Mouse (Mus musculus): Measurements from ENCODE around the gene Cabin1. TPM values are rescaled to one million over a fixed set of nuclear protein-coding genes. Genes with fewer than 3 reads are reported as not detected.

Cabin1 gene
- polyA plus RNA-seq, 2 experiments: 32.3 to 42.6 TPM

DNA sequence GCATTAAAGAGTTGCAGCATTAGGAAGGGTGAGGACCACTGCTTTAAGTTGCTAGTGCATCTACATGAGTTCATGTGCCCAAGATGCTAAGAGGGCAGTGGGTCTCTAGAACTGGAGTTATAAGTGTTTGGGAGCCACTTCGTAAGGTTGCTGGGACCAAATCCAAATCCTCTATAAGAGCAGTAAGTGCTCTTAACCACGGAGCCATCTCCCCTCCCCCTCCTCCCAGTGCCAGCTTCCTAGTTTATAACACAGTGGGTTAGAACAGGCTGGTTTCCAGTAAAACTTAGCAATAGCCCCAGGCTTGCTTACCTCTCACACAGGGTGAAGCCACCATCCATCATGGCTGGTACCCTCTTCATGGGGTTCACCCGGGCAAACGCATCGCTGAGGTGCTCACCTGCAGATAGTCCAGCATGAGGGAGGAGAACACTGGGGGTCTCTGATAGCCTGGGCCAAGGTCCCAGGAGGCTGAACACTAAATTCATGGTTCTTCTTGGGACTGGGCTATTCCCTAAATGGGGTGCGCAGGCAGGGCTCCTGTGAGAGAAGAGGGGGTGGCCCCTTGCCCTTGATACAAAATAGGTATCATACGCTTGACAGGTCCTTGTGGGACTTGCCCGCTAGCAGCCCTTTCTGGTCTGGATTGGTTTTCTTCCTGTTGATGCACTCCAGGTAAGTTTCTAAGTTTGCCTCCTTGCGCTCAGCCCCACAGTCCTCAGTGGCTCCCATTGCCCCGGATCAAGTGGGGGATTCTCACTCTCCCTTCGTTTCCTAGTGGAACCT, 32.8 kb upstream of the Cabin1 start:
- Histone ChIP-seq H3K4me1 (ENCODE audit: control insufficient read depth, insufficient read depth, low read length) (peaks cover 7% of the 10 kb centered on the region), H3K27me3 (ENCODE audit: control insufficient read depth, insufficient read depth, low read length) (no peaks in the 10 kb centered on the region), H3K4me2 (replicated peaks; ENCODE audit: low read depth, low read length, severe bottlenecking) (peak overlapping the region; percentile 65), H3K4me3 (replicated peaks; ENCODE audit: low read length) (peak overlapping the region; percentile 43), H3K9ac (ENCODE audit: low read depth, low read length, severe bottlenecking) (peak overlapping the region; percentile 46; the same call in 1 of the 2 replicates), H3K9me3 (ENCODE audit: control insufficient read depth, low read length) (no peaks in the 10 kb centered on the region), H3K27ac (replicated peaks; ENCODE audit: low read depth, low read length) (no peak overlapping the region), H3K36me3 (ENCODE audit: control insufficient read depth, insufficient read depth, low read length) (no peaks in the 10 kb centered on the region)
- 41% methylated on average over 11 of the region's 11 CpGs for WGBS
- no peak for TF ChIP-seq POLR2A (IDR thresholded peaks at IDR 0.05; ENCODE audit: borderline replicate concordance, extremely low read depth, insufficient read depth, insufficient read length)
- no peak for DNase-seq (ENCODE audit: low spot score)
- no peak for ATAC-seq (ENCODE audit: low FRiP score, low read depth)

DNA sequence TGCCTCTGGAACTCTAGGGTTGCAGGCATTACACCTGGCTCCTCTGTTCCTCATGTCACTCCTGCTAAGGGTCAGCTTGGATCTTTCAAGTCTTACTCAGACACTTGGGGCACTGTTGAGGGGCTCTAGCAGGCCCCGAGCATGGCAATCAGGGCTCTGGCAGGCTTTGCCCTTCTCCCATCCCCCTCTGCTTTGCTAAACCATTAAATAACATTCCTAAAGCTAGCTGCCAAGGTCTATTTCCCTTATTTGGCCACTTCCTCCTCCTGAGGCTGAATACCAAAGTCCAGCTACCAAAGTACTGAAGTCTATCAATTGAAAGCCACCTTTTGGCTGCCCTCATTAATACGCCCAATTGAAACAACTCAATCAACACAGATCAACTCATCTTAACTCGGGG, 30.7 kb upstream of the Cabin1 start:
- ATAC-seq (ENCODE audit: low FRiP score, low read depth) (no peak), DNase-seq (ENCODE audit: low spot score) (peak; percentile 59)
- no peaks in the 10 kb centered on the region for H3K27me3 ChIP-seq (ENCODE audit: control insufficient read depth, insufficient read depth, low read length)
- no peak for TF ChIP-seq POLR2A (IDR thresholded peaks at IDR 0.05; ENCODE audit: borderline replicate concordance, extremely low read depth, insufficient read depth, insufficient read length)
- peaks cover 7% of the 10 kb centered on the region for H3K4me1 ChIP-seq (ENCODE audit: control insufficient read depth, insufficient read depth, low read length)
- H3K4me2 ChIP-seq (replicated peaks; ENCODE audit: low read depth, low read length, severe bottlenecking): no peak overlapping the region
- H3K9me3 ChIP-seq (ENCODE audit: control insufficient read depth, low read length): no peaks in the 10 kb centered on the region
- 24% methylated on average over 3 of the region's 3 CpGs for WGBS
- no peak overlapping the region for H3K27ac ChIP-seq (replicated peaks; ENCODE audit: low read depth, low read length)
- no peak overlapping the region for H3K9ac ChIP-seq (ENCODE audit: low read depth, low read length, severe bottlenecking)
- H3K36me3 ChIP-seq (ENCODE audit: control insufficient read depth, insufficient read depth, low read length): no peaks in the 10 kb centered on the region
- H3K4me3 ChIP-seq (replicated peaks; ENCODE audit: low read length): no peak overlapping the region

DNA sequence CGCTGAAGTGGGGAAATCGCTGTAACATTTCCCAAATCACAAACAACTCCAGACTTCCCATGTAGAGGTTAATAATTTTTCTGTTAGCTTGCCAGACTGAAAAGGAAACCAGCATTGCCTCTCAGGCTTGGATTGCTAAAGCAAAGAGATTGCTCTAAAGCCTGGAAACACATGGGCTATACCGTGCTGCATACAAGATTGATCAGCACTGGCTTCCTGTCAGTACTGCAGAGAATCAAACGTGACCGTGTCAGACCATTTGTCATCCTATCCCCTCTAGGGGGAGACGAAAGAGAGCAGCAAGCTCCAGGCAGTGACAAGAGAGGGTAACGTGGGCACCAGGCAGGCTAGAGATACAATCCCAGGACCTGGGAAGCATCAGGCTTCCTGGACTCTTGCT, 26.6 kb upstream of the Cabin1 start:
- Histone ChIP-seq H3K4me1 (ENCODE audit: control insufficient read depth, insufficient read depth, low read length) (peaks cover 5% of the 10 kb centered on the region; the same call in 1 of the 2 replicates), H3K4me2 (replicated peaks; ENCODE audit: low read depth, low read length, severe bottlenecking) (no peak overlapping the region), H3K4me3 (replicated peaks; ENCODE audit: low read length) (no peak overlapping the region), H3K27ac (replicated peaks; ENCODE audit: low read depth, low read length) (no peak overlapping the region), H3K36me3 (ENCODE audit: control insufficient read depth, insufficient read depth, low read length) (no peaks in the 10 kb centered on the region), H3K9ac (ENCODE audit: low read depth, low read length, severe bottlenecking) (no peak overlapping the region), H3K27me3 (ENCODE audit: control insufficient read depth, insufficient read depth, low read length) (no peaks in the 10 kb centered on the region), H3K9me3 (ENCODE audit: control insufficient read depth, low read length) (no peaks in the 10 kb centered on the region)
- ATAC-seq (ENCODE audit: low FRiP score, low read depth): no peak
- DNase-seq (ENCODE audit: low spot score): no peak
- 15% methylated on average over 7 of the region's 7 CpGs for WGBS
- TF ChIP-seq POLR2A (IDR thresholded peaks at IDR 0.05; ENCODE audit: borderline replicate concordance, extremely low read depth, insufficient read depth, insufficient read length): no peak

DNA sequence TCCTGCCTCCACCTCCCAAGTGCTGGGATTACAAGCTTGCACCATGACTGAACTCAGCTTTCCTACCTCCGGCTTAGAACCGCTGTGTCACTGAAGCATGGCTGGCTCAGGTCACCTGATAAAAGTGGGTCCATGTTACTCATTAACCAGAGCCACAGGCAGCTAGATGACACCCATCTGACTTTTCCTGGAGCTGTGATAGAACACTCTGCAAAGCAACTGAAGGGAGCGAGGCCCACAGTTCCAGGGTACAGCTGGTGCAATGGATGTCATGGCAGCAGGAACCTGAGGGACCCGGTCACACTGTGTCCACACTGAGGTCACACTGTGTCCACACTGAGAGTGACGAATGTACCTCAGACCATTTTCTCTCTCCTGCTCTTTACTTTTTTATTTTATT, 25.7 kb upstream of the Cabin1 start:
- Histone ChIP-seq H3K4me2 (replicated peaks; ENCODE audit: low read depth, low read length, severe bottlenecking) (no peak overlapping the region), H3K9ac (ENCODE audit: low read depth, low read length, severe bottlenecking) (no peak overlapping the region), H3K27ac (replicated peaks; ENCODE audit: low read depth, low read length) (no peak overlapping the region), H3K36me3 (ENCODE audit: control insufficient read depth, insufficient read depth, low read length) (no peaks in the 10 kb centered on the region), H3K27me3 (ENCODE audit: control insufficient read depth, insufficient read depth, low read length) (no peaks in the 10 kb centered on the region), H3K9me3 (ENCODE audit: control insufficient read depth, low read length) (no peaks in the 10 kb centered on the region), H3K4me1 (ENCODE audit: control insufficient read depth, insufficient read depth, low read length) (peaks cover 3% of the 10 kb centered on the region; the same call in 1 of the 2 replicates), H3K4me3 (replicated peaks; ENCODE audit: low read length) (no peak overlapping the region)
- 93% methylated on average over 5 of the region's 5 CpGs for WGBS
- ATAC-seq (ENCODE audit: low FRiP score, low read depth): no peak
- no peak for DNase-seq (ENCODE audit: low spot score)
- TF ChIP-seq POLR2A (IDR thresholded peaks at IDR 0.05; ENCODE audit: borderline replicate concordance, extremely low read depth, insufficient read depth, insufficient read length): no peak

DNA sequence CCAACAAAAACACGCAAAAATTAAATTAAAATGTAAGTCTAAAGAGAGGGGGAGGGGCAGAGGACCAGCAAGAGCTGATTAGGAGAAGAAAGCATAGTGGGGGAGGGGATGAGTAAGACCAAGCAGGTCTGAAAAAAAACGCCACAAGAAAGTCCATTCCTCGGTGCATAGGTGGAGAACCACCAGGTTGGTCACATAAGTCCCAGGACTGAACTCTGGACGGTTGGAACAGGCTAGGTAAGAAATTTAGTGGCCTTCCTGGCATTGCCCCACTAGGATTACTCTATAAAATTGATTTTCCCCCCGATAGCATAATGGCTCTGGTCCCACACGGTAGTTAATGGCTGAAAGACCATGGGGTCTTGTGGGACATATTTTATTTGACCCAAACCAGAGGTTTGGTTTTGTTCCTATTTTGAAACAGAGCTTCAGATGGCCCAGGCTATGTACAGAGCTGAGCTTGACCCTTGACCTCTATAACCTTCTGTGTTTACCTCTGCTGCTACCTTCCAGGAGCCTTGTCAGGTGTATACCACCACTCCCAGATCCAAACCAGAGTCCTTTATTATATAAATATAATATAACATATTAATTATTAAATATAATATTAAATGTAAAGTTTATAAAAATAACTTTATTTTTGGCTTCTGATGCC, 25.1 kb upstream of the Cabin1 start:
- H3K36me3 ChIP-seq (ENCODE audit: control insufficient read depth, insufficient read depth, low read length): no peaks in the 10 kb centered on the region
- no peak overlapping the region for H3K27ac ChIP-seq (replicated peaks; ENCODE audit: low read depth, low read length)
- H3K4me2 ChIP-seq (replicated peaks; ENCODE audit: low read depth, low read length, severe bottlenecking): no peak overlapping the region
- DNase-seq (ENCODE audit: low spot score) (no peak), ATAC-seq (ENCODE audit: low FRiP score, low read depth) (no peak)
- H3K27me3 ChIP-seq (ENCODE audit: control insufficient read depth, insufficient read depth, low read length): no peaks in the 10 kb centered on the region
- H3K9me3 ChIP-seq (ENCODE audit: control insufficient read depth, low read length): no peaks in the 10 kb centered on the region
- no peak overlapping the region for H3K4me3 ChIP-seq (replicated peaks; ENCODE audit: low read length)
- WGBS: 75% methylated on average over 6 of the region's 6 CpGs
- H3K9ac ChIP-seq (ENCODE audit: low read depth, low read length, severe bottlenecking): no peak overlapping the region
- no peak for TF ChIP-seq POLR2A (IDR thresholded peaks at IDR 0.05; ENCODE audit: borderline replicate concordance, extremely low read depth, insufficient read depth, insufficient read length)
- H3K4me1 ChIP-seq (ENCODE audit: control insufficient read depth, insufficient read depth, low read length): no peaks in the 10 kb centered on the region
